Mouse (Mus musculus) right cerebral cortex, postnatal 25 days (tissue): ENCODE data around the gene Limk2.

Experiments
- DNase-seq: peaks from one replicate; pipeline ENCODE4 v3.0.0; 2022

Gene Limk2

DNA sequence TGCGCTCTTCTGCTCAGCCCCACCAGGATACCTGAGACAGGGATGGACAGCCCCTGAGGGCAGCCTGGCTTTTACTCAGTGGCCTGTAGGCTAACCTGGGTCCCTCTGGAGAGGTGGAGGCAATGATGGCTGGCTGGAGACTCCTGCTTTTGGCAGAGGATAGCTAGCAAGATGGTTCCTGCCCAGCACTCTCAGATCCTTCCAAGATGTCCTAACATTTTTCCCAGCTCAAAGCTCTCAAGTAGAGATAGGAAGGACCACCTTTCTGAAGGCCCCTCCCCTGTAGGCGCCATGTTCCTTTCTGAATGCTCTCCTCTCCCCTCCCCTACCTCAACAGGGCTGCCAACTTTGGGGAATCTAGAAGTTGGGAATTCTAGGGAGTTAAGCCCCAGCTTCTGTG, 114.3 kb downstream of the Limk2 start:
- no peak for DNase-seq
